ENCODE assay signal across 8 mouse cellular contexts in genomic region chr4:130519567-130520481, GRCm38 (mm10). TPM values are rescaled to one million over a fixed set of nuclear protein-coding genes. Genes with fewer than 3 reads are reported as not detected.
DNase-seq lines count a peak whose midpoint lies in the region; ATAC-seq and TF ChIP-seq lines count a peak whose summit lies in the region.

No protein-coding gene starts in this region.

- peak; percentile 93 for DNase-seq in c-Kit-positive CD71-positive TER-119-positive erythroid progenitor cells, embryonic 14.5 days (ENCODE audit: low spot score)
- peak; percentile 88 for DNase-seq in heart, postnatal 0 days (ENCODE audit: low spot score)
- peak; percentile 98 to 99 for DNase-seq in kidney, postnatal 36 days
- DNase-seq in liver, embryonic 14.5 days (ENCODE audit: low read depth in 3 of 3, low spot score in 3 of 3): peak; percentile 77 to 85 (median 77)
- peak; percentile 99 for DNase-seq in neural tube, embryonic 10.5 days (ENCODE audit: extremely low spot score, low spot score)

- TF ChIP-seq EP300 in heart, postnatal 0 days (IDR thresholded peaks at IDR 0.05; ENCODE audit: low read depth): no peak
- no peak for TF ChIP-seq EP300 in liver, embryonic 14.5 days (IDR thresholded peaks at IDR 0.05; ENCODE audit: low read depth)

- 2% methylated on average over 40 of the region's 40 CpGs for WGBS in forebrain, embryonic 12.5 days
- 4% methylated on average over 40 of the region's 40 CpGs for WGBS in heart, postnatal 0 days
- 4% methylated on average over 40 of the region's 40 CpGs for WGBS in liver, embryonic 14.5 days (ENCODE audit: insufficient replicate concordance)
- WGBS in stomach, embryonic 15.5 days: 2% methylated on average over 40 of the region's 40 CpGs

- peak overlapping the region; percentile 71 for H3K4me2 ChIP-seq in forebrain, embryonic 12.5 days
- H3K4me2 ChIP-seq in heart, postnatal 0 days (ENCODE audit: low read depth, low read length): peak overlapping the region; percentile 91
- peak overlapping the region; percentile 74 for H3K4me2 ChIP-seq in liver, embryonic 14.5 days (ENCODE audit: low read depth)
- H3K4me2 ChIP-seq in stomach, embryonic 15.5 days: peak overlapping the region; percentile 63

- H3K9me3 ChIP-seq in E14TG2a.4 (ENCODE audit: low read length): peaks cover 7% of the 10 kb centered on the region; the same call in 1 of the 2 replicates
- no peaks in the 10 kb centered on the region for H3K9me3 ChIP-seq in forebrain, embryonic 12.5 days
- H3K9me3 ChIP-seq in heart, postnatal 0 days (replicated peaks; ENCODE audit: control insufficient read depth, low read length): no peaks in the 10 kb centered on the region
- H3K9me3 ChIP-seq in liver, embryonic 14.5 days (ENCODE audit: control insufficient read depth, low read length): no peaks in the 10 kb centered on the region
- no peaks in the 10 kb centered on the region for H3K9me3 ChIP-seq in stomach, embryonic 15.5 days

- H3K36me3 ChIP-seq in E14TG2a.4 (ENCODE audit: insufficient read depth, low read length): peaks cover 7% of the 10 kb centered on the region; the same call in 1 of the 2 replicates
- no peaks in the 10 kb centered on the region for H3K36me3 ChIP-seq in forebrain, embryonic 12.5 days (replicated peaks)
- no peaks in the 10 kb centered on the region for H3K36me3 ChIP-seq in heart, postnatal 0 days (replicated peaks; ENCODE audit: control insufficient read depth, insufficient read depth, low read length)
- H3K36me3 ChIP-seq in liver, embryonic 14.5 days (replicated peaks; ENCODE audit: control insufficient read depth, insufficient read depth, low read depth): no peaks in the 10 kb centered on the region
- H3K36me3 ChIP-seq in stomach, embryonic 15.5 days: no peaks in the 10 kb centered on the region

- ATAC-seq in forebrain, embryonic 12.5 days (ENCODE audit: low FRiP score): peak; percentile 99
- peak; percentile 97 for ATAC-seq in heart, postnatal 0 days (ENCODE audit: insufficient read depth, low read depth)
- ATAC-seq in liver, embryonic 14.5 days (ENCODE audit: insufficient read depth): peak; percentile 95
- ATAC-seq in stomach, embryonic 15.5 days (ENCODE audit: insufficient read depth, low FRiP score, low read depth): peak; percentile 99

- peak overlapping the region; percentile 65 for H3K9ac ChIP-seq in forebrain, embryonic 12.5 days
- peak overlapping the region; percentile 81 for H3K9ac ChIP-seq in heart, postnatal 0 days (replicated peaks; ENCODE audit: low read depth, low read length)
- H3K9ac ChIP-seq in liver, embryonic 14.5 days (replicated peaks): peak overlapping the region; percentile 37
- peak overlapping the region; percentile 37; the same call in 1 of the 2 replicates for H3K9ac ChIP-seq in stomach, embryonic 15.5 days

- H3K27ac ChIP-seq in forebrain, embryonic 12.5 days: peak overlapping the region; percentile 78
- H3K27ac ChIP-seq in heart, postnatal 0 days (ENCODE audit: low read depth): peak overlapping the region; percentile 23; the same call in 1 of the 2 replicates
- H3K27ac ChIP-seq in liver, embryonic 14.5 days: no peak overlapping the region
- peak overlapping the region; percentile 87 for H3K27ac ChIP-seq in stomach, embryonic 15.5 days

- TF ChIP-seq CTCF in E14TG2a.4 (conservative IDR thresholded peaks at IDR 0.05; ENCODE audit: low read length): no peak
- TF ChIP-seq CTCF in heart, postnatal 0 days (IDR thresholded peaks at IDR 0.05; ENCODE audit: low read depth): no peak
- TF ChIP-seq CTCF in liver, embryonic 14.5 days (IDR thresholded peaks at IDR 0.05; ENCODE audit: low read depth): no peak

- peaks cover 62% of the 10 kb centered on the region for H3K4me1 ChIP-seq in E14TG2a.4 (replicated peaks; ENCODE audit: low read depth, low read length)
- peaks cover 13% of the 10 kb centered on the region for H3K4me1 ChIP-seq in forebrain, embryonic 12.5 days
- H3K4me1 ChIP-seq in heart, postnatal 0 days (ENCODE audit: control insufficient read depth, insufficient read depth): no peaks in the 10 kb centered on the region
- peaks cover 7 to 10% of the 10 kb centered on the region in 2 experiments for H3K4me1 ChIP-seq in liver, embryonic 14.5 days (replicated peaks; ENCODE audit: control insufficient read depth in 2 of 2, insufficient read depth in 2 of 2, low read length in 1 of 2)
- 0 out of 2 replicates have a peak, but pooled peaks cover 4% of the 10 kb centered on the region for H3K4me1 ChIP-seq in stomach, embryonic 15.5 days

- no peaks in the 10 kb centered on the region for H3K27me3 ChIP-seq in E14TG2a.4 (ENCODE audit: insufficient read depth, low read length)
- H3K27me3 ChIP-seq in forebrain, embryonic 12.5 days: no peaks in the 10 kb centered on the region
- H3K27me3 ChIP-seq in heart, postnatal 0 days (ENCODE audit: control insufficient read depth, insufficient read depth, low read length): no peaks in the 10 kb centered on the region
- H3K27me3 ChIP-seq in liver, embryonic 14.5 days (ENCODE audit: control insufficient read depth, insufficient read depth, low read length): peaks cover 2% of the 10 kb centered on the region
- no peaks in the 10 kb centered on the region for H3K27me3 ChIP-seq in stomach, embryonic 15.5 days (replicated peaks)

- peak overlapping the region; percentile 79 for H3K4me3 ChIP-seq in E14TG2a.4 (replicated peaks; ENCODE audit: low read length)
- peak overlapping the region; percentile 57 for H3K4me3 ChIP-seq in forebrain, embryonic 12.5 days (replicated peaks)
- peak overlapping the region; percentile 70 for H3K4me3 ChIP-seq in heart, postnatal 0 days (ENCODE audit: low read depth, low read length)
- peak overlapping the region; percentile 55 to 64 for H3K4me3 ChIP-seq in liver, embryonic 14.5 days (ENCODE audit: insufficient read depth in 1 of 2, low read depth in 2 of 2, low read length in 2 of 2)
- H3K4me3 ChIP-seq in stomach, embryonic 15.5 days (replicated peaks): peak overlapping the region; percentile 56

RNA-seq across cellular contexts. Expression of gene Nkain1, which starts 54.1 kb away (rescaled TPM):
- 7.0 and 11.0 TPM in 2 replicates for polyA plus RNA-seq in forebrain, embryonic 12.5 days (2016; fragmentation: Nextera tagmentation; extraction: Ambion mirVana)
- total RNA-seq in heart, postnatal 0 days (2014; rRNA removed; ENCODE audit: low replicate concordance): 16.0 and 18.9 TPM in 2 replicates
- 0.53 and 0.85 TPM in 2 replicates for polyA plus RNA-seq in heart, postnatal 0 days (2015; fragmentation: Nextera tagmentation; extraction: Ambion mirVana)
- polyA plus RNA-seq in liver, embryonic 14.5 days (2012; rRNA removed): 0.39 and 0.79 TPM in 2 replicates
- polyA plus RNA-seq in liver, embryonic 14.5 days (2014; fragmentation: Nextera tagmentation; extraction: Ambion mirVana): not detected in 2 replicates
- 1.2 TPM in 2 replicates for polyA plus RNA-seq in stomach, embryonic 15.5 days (2015; fragmentation: Nextera tagmentation; extraction: Ambion mirVana)
